Mouse (Mus musculus): ENCODE data around the gene Ltb4r1. TPM values are rescaled to one million over a fixed set of nuclear protein-coding genes. Genes with fewer than 3 reads are reported as not detected.

Gene Ltb4r1
- polyA plus RNA-seq, 1 experiment from 2014 or later, result not detected

DNA sequence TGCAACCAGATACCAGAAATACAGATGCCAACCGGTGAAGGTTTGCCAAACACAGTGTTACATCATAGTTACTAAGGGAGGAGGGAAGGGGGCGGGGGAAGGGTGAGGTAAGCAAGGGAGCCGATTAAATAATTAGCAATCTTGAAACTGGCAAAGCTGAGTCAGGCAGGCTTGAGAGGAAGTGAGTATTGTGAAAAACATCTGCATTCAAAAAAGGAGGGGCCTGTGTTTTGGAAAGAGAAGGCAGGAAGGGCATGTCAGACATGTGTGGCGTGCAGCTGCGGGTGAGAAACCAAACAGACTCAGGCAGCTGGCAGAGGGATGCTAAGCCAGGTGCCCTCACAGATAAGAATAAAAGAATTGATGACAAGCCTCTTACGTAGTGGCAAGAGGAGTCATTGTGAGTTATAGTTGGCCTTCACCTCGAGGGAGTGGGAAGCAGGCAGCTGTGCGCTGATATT lies 41.3 kb upstream of the Ltb4r1 start:
- H3K9ac ChIP-seq (ENCODE audit: low read length), result no peak overlapping the region
- H3K4me3 ChIP-seq (ENCODE audit: low read depth, low read length), result no peak overlapping the region
- H3K27ac ChIP-seq (ENCODE audit: low read depth, low read length), result no peak overlapping the region
- no peaks in the 10 kb centered on the region for H3K27me3 ChIP-seq (ENCODE audit: control insufficient read depth, insufficient read depth, low read length)
- 74% methylated on average over 8 of the region's 8 CpGs for WGBS
- no peaks in the 10 kb centered on the region for H3K9me3 ChIP-seq (ENCODE audit: control insufficient read depth, low read length)
- H3K4me2 ChIP-seq, result no peak overlapping the region
- no peak for DNase-seq (ENCODE audit: low spot score, missing footprints)
- H3K36me3 ChIP-seq (ENCODE audit: control insufficient read depth, insufficient read depth, low read length), result no peaks in the 10 kb centered on the region
- ATAC-seq (ENCODE audit: low FRiP score), result no peak
- H3K4me1 ChIP-seq (ENCODE audit: control insufficient read depth, insufficient read depth, low read length), result 0 out of 2 replicates have a peak, but pooled peaks cover 3% of the 10 kb centered on the region

DNA sequence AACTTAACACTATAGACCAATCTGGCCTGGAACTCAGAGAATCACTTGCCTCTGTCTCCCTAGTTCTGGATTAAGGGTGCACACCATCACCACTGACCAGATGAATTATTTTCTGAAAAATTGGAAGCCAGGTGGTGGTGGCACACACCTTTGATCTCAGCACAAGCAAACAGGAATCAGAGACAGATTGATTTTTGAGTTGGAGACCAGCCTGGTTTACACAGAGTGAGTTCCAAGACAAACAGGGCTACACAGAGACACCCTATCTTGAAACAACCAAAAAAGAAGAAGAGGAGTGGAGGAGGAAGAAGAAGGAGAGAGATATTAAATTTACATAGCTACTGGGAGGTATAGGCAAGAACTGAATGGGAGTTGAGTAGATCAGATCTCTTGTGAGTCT lies 39.5 kb upstream of the Ltb4r1 start:
- Histone ChIP-seq H3K4me2 (no peak overlapping the region), H3K36me3 (ENCODE audit: control insufficient read depth, insufficient read depth, low read length) (no peaks in the 10 kb centered on the region), H3K4me1 (ENCODE audit: control insufficient read depth, insufficient read depth, low read length) (0 out of 2 replicates have a peak, but pooled peaks cover 2% of the 10 kb centered on the region), H3K9me3 (ENCODE audit: control insufficient read depth, low read length) (no peaks in the 10 kb centered on the region), H3K4me3 (ENCODE audit: low read depth, low read length) (no peak overlapping the region), H3K9ac (ENCODE audit: low read length) (no peak overlapping the region), H3K27ac (ENCODE audit: low read depth, low read length) (no peak overlapping the region), H3K27me3 (ENCODE audit: control insufficient read depth, insufficient read depth, low read length) (no peaks in the 10 kb centered on the region)
- DNase-seq (ENCODE audit: low spot score, missing footprints) (no peak), ATAC-seq (ENCODE audit: low FRiP score) (no peak)

- no peaks in the 10 kb centered on the region for H3K36me3 ChIP-seq (ENCODE audit: control insufficient read depth, insufficient read depth, low read length)
- H3K27ac ChIP-seq (ENCODE audit: low read depth, low read length), result no peak overlapping the region
- H3K9ac ChIP-seq (ENCODE audit: low read length), result no peak overlapping the region
- no peak overlapping the region for H3K4me2 ChIP-seq
- no peaks in the 10 kb centered on the region for H3K4me1 ChIP-seq (ENCODE audit: control insufficient read depth, insufficient read depth, low read length)
- no peaks in the 10 kb centered on the region for H3K9me3 ChIP-seq (ENCODE audit: control insufficient read depth, low read length)
- no peaks in the 10 kb centered on the region for H3K27me3 ChIP-seq (ENCODE audit: control insufficient read depth, insufficient read depth, low read length)
- DNase-seq (ENCODE audit: low spot score, missing footprints), result no peak
- ATAC-seq (ENCODE audit: low FRiP score), result no peak
- no peak overlapping the region for H3K4me3 ChIP-seq (ENCODE audit: low read depth, low read length)
- WGBS, result 80% methylated on average over 8 of the region's 8 CpGs
Observed at GRCm38 (mm10) chr14:55727889-55728685, 37.7 kb upstream of the Ltb4r1 start.

GRCm38 (mm10) chr14:55730116-55730515 lies 35.6 kb upstream of the Ltb4r1 start:
- Histone ChIP-seq H3K27ac (ENCODE audit: low read depth, low read length) (no peak overlapping the region), H3K4me1 (ENCODE audit: control insufficient read depth, insufficient read depth, low read length) (no peaks in the 10 kb centered on the region), H3K4me2 (no peak overlapping the region), H3K9ac (ENCODE audit: low read length) (no peak overlapping the region), H3K9me3 (ENCODE audit: control insufficient read depth, low read length) (no peaks in the 10 kb centered on the region), H3K36me3 (ENCODE audit: control insufficient read depth, insufficient read depth, low read length) (no peaks in the 10 kb centered on the region), H3K27me3 (ENCODE audit: control insufficient read depth, insufficient read depth, low read length) (no peaks in the 10 kb centered on the region), H3K4me3 (ENCODE audit: low read depth, low read length) (no peak overlapping the region)
- WGBS, result 77% methylated on average over 7 of the region's 7 CpGs
- no peak for ATAC-seq (ENCODE audit: low FRiP score)
- DNase-seq (ENCODE audit: low spot score, missing footprints), result no peak

DNA sequence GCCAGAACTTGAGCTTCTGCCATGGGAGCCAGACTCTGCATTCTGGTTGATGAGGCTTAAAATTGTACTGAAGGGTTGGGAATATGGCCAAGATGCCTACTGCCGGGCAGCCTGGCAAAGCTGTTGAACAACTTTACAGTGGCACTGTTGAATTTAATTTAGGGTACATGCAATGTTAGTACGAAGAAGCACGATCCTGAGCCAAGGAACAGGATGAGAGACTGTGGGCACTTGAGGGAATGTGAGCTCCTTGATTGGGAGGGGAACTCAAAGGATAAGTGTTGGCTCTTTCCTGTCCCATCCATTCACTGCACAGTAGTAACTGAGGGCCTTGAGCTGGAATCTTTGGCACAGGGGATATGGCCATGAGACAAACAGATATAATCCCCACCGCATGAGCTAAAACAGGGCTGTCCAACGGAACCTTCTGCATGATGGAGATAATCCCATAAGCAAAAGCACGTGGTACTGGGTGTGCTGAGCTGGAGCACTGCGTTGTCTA lies 35.2 kb upstream of the Ltb4r1 start:
- no peak overlapping the region for H3K4me2 ChIP-seq
- DNase-seq (ENCODE audit: low spot score, missing footprints) (no peak), ATAC-seq (ENCODE audit: low FRiP score) (no peak)
- H3K9ac ChIP-seq (ENCODE audit: low read length), result no peak overlapping the region
- no peaks in the 10 kb centered on the region for H3K9me3 ChIP-seq (ENCODE audit: control insufficient read depth, low read length)
- no peaks in the 10 kb centered on the region for H3K4me1 ChIP-seq (ENCODE audit: control insufficient read depth, insufficient read depth, low read length)
- no peak overlapping the region for H3K4me3 ChIP-seq (ENCODE audit: low read depth, low read length)
- no peaks in the 10 kb centered on the region for H3K27me3 ChIP-seq (ENCODE audit: control insufficient read depth, insufficient read depth, low read length)
- no peaks in the 10 kb centered on the region for H3K36me3 ChIP-seq (ENCODE audit: control insufficient read depth, insufficient read depth, low read length)
- 90% methylated on average over 7 of the region's 7 CpGs for WGBS
- no peak overlapping the region for H3K27ac ChIP-seq (ENCODE audit: low read depth, low read length)

DNA sequence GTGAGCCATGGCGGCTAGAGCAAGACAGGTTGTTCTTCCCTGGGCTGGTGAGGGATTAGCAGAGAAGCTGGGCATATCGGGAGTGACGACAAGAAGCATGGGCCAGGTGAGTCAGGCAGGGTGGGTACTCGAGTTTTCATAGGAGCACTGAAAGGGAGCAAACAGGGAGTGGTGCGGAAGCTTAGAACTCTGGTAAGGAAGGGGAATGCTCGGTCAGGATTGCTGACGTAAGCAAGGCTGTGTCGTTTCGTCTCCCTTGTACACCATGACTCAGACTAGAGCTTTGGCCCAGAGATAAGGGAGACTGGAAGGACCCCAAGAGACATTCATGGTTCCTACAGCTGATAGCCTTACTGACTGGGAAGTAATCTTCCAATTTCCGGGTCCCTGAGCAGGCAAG lies 31.9 kb upstream of the Ltb4r1 start:
- Histone ChIP-seq H3K36me3 (ENCODE audit: control insufficient read depth, insufficient read depth, low read length) (no peaks in the 10 kb centered on the region), H3K4me1 (ENCODE audit: control insufficient read depth, insufficient read depth, low read length) (no peaks in the 10 kb centered on the region), H3K4me3 (ENCODE audit: low read depth, low read length) (no peak overlapping the region), H3K27ac (ENCODE audit: low read depth, low read length) (no peak overlapping the region), H3K9ac (ENCODE audit: low read length) (no peak overlapping the region), H3K27me3 (ENCODE audit: control insufficient read depth, insufficient read depth, low read length) (no peaks in the 10 kb centered on the region), H3K4me2 (no peak overlapping the region), H3K9me3 (ENCODE audit: control insufficient read depth, low read length) (no peaks in the 10 kb centered on the region)
- ATAC-seq (ENCODE audit: low FRiP score), result no peak
- WGBS, result 84% methylated on average over 10 of the region's 10 CpGs
- DNase-seq (ENCODE audit: low spot score, missing footprints), result no peak

DNA sequence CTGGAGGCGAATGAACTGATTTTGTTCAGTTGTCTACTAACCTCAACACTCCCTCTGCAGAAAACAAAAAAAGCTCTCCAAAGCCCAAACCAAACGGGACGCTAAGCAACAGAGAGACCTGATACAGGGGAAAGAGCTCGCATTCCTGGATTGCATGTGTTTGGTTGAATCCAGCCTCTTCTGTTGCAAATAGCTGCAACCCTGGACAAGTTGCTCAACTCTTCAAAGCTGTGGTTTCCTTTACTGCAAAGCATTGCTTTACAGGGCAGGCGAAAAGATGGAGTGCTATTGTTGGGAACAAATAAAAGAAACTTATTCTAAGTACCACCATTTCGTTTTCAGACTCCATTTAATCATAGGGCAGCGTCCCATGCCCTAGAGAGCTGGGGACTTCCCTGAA lies 30.9 kb upstream of the Ltb4r1 start:
- 80% methylated on average over 7 of the region's 7 CpGs for WGBS
- Histone ChIP-seq H3K4me1 (ENCODE audit: control insufficient read depth, insufficient read depth, low read length) (no peaks in the 10 kb centered on the region), H3K27me3 (ENCODE audit: control insufficient read depth, insufficient read depth, low read length) (no peaks in the 10 kb centered on the region), H3K4me3 (ENCODE audit: low read depth, low read length) (no peak overlapping the region), H3K9ac (ENCODE audit: low read length) (no peak overlapping the region), H3K36me3 (ENCODE audit: control insufficient read depth, insufficient read depth, low read length) (no peaks in the 10 kb centered on the region), H3K4me2 (no peak overlapping the region), H3K27ac (ENCODE audit: low read depth, low read length) (no peak overlapping the region), H3K9me3 (ENCODE audit: control insufficient read depth, low read length) (no peaks in the 10 kb centered on the region)
- ATAC-seq (ENCODE audit: low FRiP score) (no peak), DNase-seq (ENCODE audit: low spot score, missing footprints) (no peak)

- H3K4me3 ChIP-seq (ENCODE audit: low read depth, low read length), result no peak overlapping the region
- no peak overlapping the region for H3K27ac ChIP-seq (ENCODE audit: low read depth, low read length)
- no peak overlapping the region for H3K4me2 ChIP-seq
- no peaks in the 10 kb centered on the region for H3K4me1 ChIP-seq (ENCODE audit: control insufficient read depth, insufficient read depth, low read length)
- H3K27me3 ChIP-seq (ENCODE audit: control insufficient read depth, insufficient read depth, low read length), result no peaks in the 10 kb centered on the region
- no peaks in the 10 kb centered on the region for H3K9me3 ChIP-seq (ENCODE audit: control insufficient read depth, low read length)
- ATAC-seq (ENCODE audit: low FRiP score) (no peak), DNase-seq (ENCODE audit: low spot score, missing footprints) (no peak)
- H3K9ac ChIP-seq (ENCODE audit: low read length), result no peak overlapping the region
- WGBS, result 73% methylated on average over 3 of the region's 3 CpGs
- H3K36me3 ChIP-seq (ENCODE audit: control insufficient read depth, insufficient read depth, low read length), result no peaks in the 10 kb centered on the region
Observed at GRCm38 (mm10) chr14:55735334-55735733, 30.4 kb upstream of the Ltb4r1 start.

- Histone ChIP-seq H3K27me3 (ENCODE audit: control insufficient read depth, insufficient read depth, low read length) (no peaks in the 10 kb centered on the region), H3K4me2 (no peak overlapping the region), H3K27ac (ENCODE audit: low read depth, low read length) (no peak overlapping the region), H3K9me3 (ENCODE audit: control insufficient read depth, low read length) (no peaks in the 10 kb centered on the region), H3K9ac (ENCODE audit: low read length) (no peak overlapping the region), H3K36me3 (ENCODE audit: control insufficient read depth, insufficient read depth, low read length) (no peaks in the 10 kb centered on the region), H3K4me3 (ENCODE audit: low read depth, low read length) (no peak overlapping the region), H3K4me1 (ENCODE audit: control insufficient read depth, insufficient read depth, low read length) (no peaks in the 10 kb centered on the region)
- WGBS, result 78% methylated on average over 4 of the region's 4 CpGs
- DNase-seq (ENCODE audit: low spot score, missing footprints) (no peak), ATAC-seq (ENCODE audit: low FRiP score) (no peak)
Observed at GRCm38 (mm10) chr14:55735758-55736157, 30.0 kb upstream of the Ltb4r1 start.
